Mouse (Mus musculus): ENCODE results near the gene Ptprg.

GRCm38 (mm10) chr14:12073408-12074107 is 520.2 kb downstream of the Ptprg start:
- no peak for TF ChIP-seq CTCF (IDR thresholded peaks at IDR 0.05; ENCODE audit: extremely low read depth, insufficient read length, insufficient replicate concordance, low read depth, low read length)
- no peak for TF ChIP-seq POLR2A (IDR thresholded peaks at IDR 0.05; ENCODE audit: low read depth, low read length)

Measured in small intestine, adult 2 months (tissue).